Mouse (Mus musculus) embryo, embryonic 9.5 days (tissue): ENCODE measurements around the gene Gorab.

Source experiments
- DNase-seq: peaks from one replicate; pipeline ENCODE4 v3.0.0-alpha.2; 2017; ENCODE audit errors: extremely low spot score

The Gorab gene

GRCm38 (mm10) chr1:163356167-163356566 is 47.3 kb downstream of the Gorab start:
- no peak for DNase-seq

- DNase-seq: no peak
Measured at GRCm38 (mm10) chr1:163355626-163356156, 47.8 kb downstream of the Gorab start.

GRCm38 (mm10) chr1:163350988-163351387 is 52.5 kb downstream of the Gorab start:
- DNase-seq: no peak

- no peak for DNase-seq
Measured at GRCm38 (mm10) chr1:163345541-163345940, 57.9 kb downstream of the Gorab start.

GRCm38 (mm10) chr1:163344931-163345330 is 58.5 kb downstream of the Gorab start:
- peak; percentile 19 for DNase-seq

GRCm38 (mm10) chr1:163339219-163339561 is 64.3 kb downstream of the Gorab start:
- DNase-seq: no peak

- no peak for DNase-seq
Measured at GRCm38 (mm10) chr1:163338525-163339218, 64.8 kb downstream of the Gorab start.

GRCm38 (mm10) chr1:163337821-163338220 is 65.6 kb downstream of the Gorab start:
- no peak for DNase-seq
